Mouse (Mus musculus): ENCODE measurements around the gene Tbc1d22a.
"Not testable (repeated sequence)": the region's sequence is repeated elsewhere in the genome, so short reads cannot be mapped to it uniquely, and the experiment has no call there.

Tbc1d22a gene

GRCm38 (mm10) chr15:86203292-86203793 is 10.9 kb upstream of the Tbc1d22a start:
- DNase-seq (ENCODE audit: low read depth) = no peak

- no peak for DNase-seq (ENCODE audit: low read depth)
Measured at GRCm38 (mm10) chr15:86203942-86204561, 10.2 kb upstream of the Tbc1d22a start.

GRCm38 (mm10) chr15:86205300-86205699 is 9.0 kb upstream of the Tbc1d22a start:
- no peak for DNase-seq (ENCODE audit: low read depth)

GRCm38 (mm10) chr15:86206385-86206784 is 7.9 kb upstream of the Tbc1d22a start:
- no peak for DNase-seq (ENCODE audit: low read depth)

- DNase-seq (ENCODE audit: low read depth) = not testable (repeated sequence)
Measured at GRCm38 (mm10) chr15:86212193-86212592, 2.1 kb upstream of the Tbc1d22a start.

GRCm38 (mm10) chr15:86214549-86215201 is 416 bp downstream of the Tbc1d22a start:
- DNase-seq (ENCODE audit: low read depth) = no peak

- not testable (repeated sequence) for DNase-seq (ENCODE audit: low read depth)
Measured at GRCm38 (mm10) chr15:86216641-86217040, 2.4 kb downstream of the Tbc1d22a start.

GRCm38 (mm10) chr15:86219534-86220228 is 5.4 kb downstream of the Tbc1d22a start:
- DNase-seq (ENCODE audit: low read depth) = no peak

- no peak for DNase-seq (ENCODE audit: low read depth)
Measured at GRCm38 (mm10) chr15:86220229-86220630, 6.0 kb downstream of the Tbc1d22a start.

- DNase-seq (ENCODE audit: low read depth) = no peak
Measured at GRCm38 (mm10) chr15:86220715-86221114, 6.5 kb downstream of the Tbc1d22a start.

GRCm38 (mm10) chr15:86221369-86221768 is 7.1 kb downstream of the Tbc1d22a start:
- no peak for DNase-seq (ENCODE audit: low read depth)

GRCm38 (mm10) chr15:86221901-86222300 is 7.6 kb downstream of the Tbc1d22a start:
- DNase-seq (ENCODE audit: low read depth) = not testable (repeated sequence)

GRCm38 (mm10) chr15:86224972-86225551 is 10.8 kb downstream of the Tbc1d22a start:
- no peak for DNase-seq (ENCODE audit: low read depth)

GRCm38 (mm10) chr15:86226221-86226620 is 12.0 kb downstream of the Tbc1d22a start:
- no peak for DNase-seq (ENCODE audit: low read depth)

GRCm38 (mm10) chr15:86226968-86227367 is 12.7 kb downstream of the Tbc1d22a start:
- DNase-seq (ENCODE audit: low read depth) = no peak

- no peak for DNase-seq (ENCODE audit: low read depth)
Measured at GRCm38 (mm10) chr15:86228186-86228585, 13.9 kb downstream of the Tbc1d22a start.

- DNase-seq (ENCODE audit: low read depth) = no peak
Measured at GRCm38 (mm10) chr15:86229088-86229487, 14.8 kb downstream of the Tbc1d22a start.

- no peak for DNase-seq (ENCODE audit: low read depth)
Measured at GRCm38 (mm10) chr15:86229623-86230022, 15.4 kb downstream of the Tbc1d22a start.

GRCm38 (mm10) chr15:86231170-86231569 is 16.9 kb downstream of the Tbc1d22a start:
- DNase-seq (ENCODE audit: low read depth) = no peak

- DNase-seq (ENCODE audit: low read depth) = no peak
Measured at GRCm38 (mm10) chr15:86231831-86232512, 17.7 kb downstream of the Tbc1d22a start.

GRCm38 (mm10) chr15:86234001-86234400 is 19.7 kb downstream of the Tbc1d22a start:
- no peak for DNase-seq (ENCODE audit: low read depth)

Data from c-Kit-positive CD71-positive TER-119-negative erythroid progenitor cells, embryonic 14.5 days (primary cell).